Mouse (Mus musculus): ENCODE data around the gene Kit.

GRCm38 (mm10) chr5:75622401-75622800 lies 47.7 kb downstream of the Kit start:
- TF ChIP-seq CTCF (IDR thresholded peaks at IDR 0.05; ENCODE audit: low read depth): no peak
- TF ChIP-seq EP300 (IDR thresholded peaks at IDR 0.05; ENCODE audit: low read depth): no peak
